ENCODE assay signal across 21 mouse cellular contexts in the genomic region with DNA sequence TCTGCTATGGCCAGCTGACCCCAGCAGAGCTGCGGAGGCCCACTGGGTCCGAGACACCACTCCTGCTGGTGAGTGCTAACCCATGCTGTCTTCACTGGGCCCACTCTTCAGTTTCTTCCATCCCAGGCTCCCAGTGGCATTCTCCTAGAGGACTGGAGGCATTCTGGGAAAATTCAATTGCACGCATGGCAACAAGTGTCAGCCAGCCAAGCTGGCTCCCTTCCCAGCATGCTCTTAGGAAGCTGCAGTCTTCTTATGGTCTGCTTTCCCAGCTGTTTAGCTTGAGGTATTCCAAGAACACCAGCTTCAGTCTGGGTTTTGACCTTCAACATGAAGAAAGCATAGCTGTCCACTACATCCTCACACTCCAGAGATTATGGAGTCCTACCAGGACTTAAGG. TPM values are rescaled to one million over a fixed set of nuclear protein-coding genes. Genes with fewer than 3 reads are reported as not detected.
DNase-seq lines count a peak whose midpoint lies in the region; ATAC-seq and TF ChIP-seq lines count a peak whose summit lies in the region.
"Had no signal": no experiment of that assay in that cellular context is flagged by ENCODE, and none has a peak within 500 bp of the region (broad histone marks: within the 10 kb centered on the region; RNA-seq: fewer than 3 reads in every experiment).

No protein-coding gene starts in this region.

- H3K4me2 ChIP-seq in lung, embryonic 14.5 days, result no peak overlapping the region
- H3K4me2 ChIP-seq: embryonic facial prominence, embryonic 13.5 days; hindbrain, embryonic 15.5 days; limb, embryonic 13.5 days; liver, embryonic 15.5 days; neural tube, embryonic 15.5 days had no signal

- no peak for TF ChIP-seq CTCF in lung, embryonic 14.5 days (IDR thresholded peaks at IDR 0.05; ENCODE audit: low read depth)

- ATAC-seq in lung, embryonic 14.5 days (ENCODE audit: insufficient read depth), result no peak

- H3K27me3 ChIP-seq in heart, embryonic 10.5 days (ENCODE audit: insufficient read depth, poor library complexity, severe bottlenecking), result 0 out of 2 replicates have a peak, but pooled peaks cover 3% of the 10 kb centered on the region
- H3K27me3 ChIP-seq in lung, embryonic 14.5 days (ENCODE audit: insufficient read depth, low read length), result no peaks in the 10 kb centered on the region
- H3K27me3 ChIP-seq: embryonic facial prominence, embryonic 13.5 days; hindbrain, embryonic 15.5 days; limb, embryonic 13.5 days; liver, embryonic 15.5 days; neural tube, embryonic 15.5 days had no signal

- no peak overlapping the region for H3K27ac ChIP-seq in heart, embryonic 10.5 days
- H3K27ac ChIP-seq in lung, embryonic 14.5 days (ENCODE audit: low read depth), result no peak overlapping the region
- H3K27ac ChIP-seq: embryonic facial prominence, embryonic 13.5 days; hindbrain, embryonic 15.5 days; limb, embryonic 13.5 days; liver, embryonic 15.5 days; neural tube, embryonic 15.5 days had no signal

- no peaks in the 10 kb centered on the region for H3K4me1 ChIP-seq in heart, embryonic 10.5 days
- H3K4me1 ChIP-seq in lung, embryonic 14.5 days (ENCODE audit: insufficient read depth), result no peaks in the 10 kb centered on the region
- H3K4me1 ChIP-seq: embryonic facial prominence, embryonic 13.5 days; hindbrain, embryonic 15.5 days; limb, embryonic 13.5 days; liver, embryonic 15.5 days; megakaryocyte, embryonic 14.5 days; neural tube, embryonic 15.5 days had no signal

- peak; percentile 42 to 46 for DNase-seq in heart, adult 18-20 months
- no peak for DNase-seq in heart, embryonic 10.5 days (ENCODE audit: low spot score)
- peak; percentile 37 for DNase-seq in lung, embryonic 14.5 days
- DNase-seq in lung, postnatal 25 days (ENCODE audit: low spot score), result no peak
- DNase-seq in NIH3T3 (ENCODE audit: low read depth) (peak; percentile 22), adipocyte (ENCODE audit: low spot score) (peak; percentile 33)
- no peak for DNase-seq in retina, postnatal 1 day
- DNase-seq in embryo, embryonic 10 days (ENCODE audit: low spot score), result no peak
- DNase-seq: cerebellum, postnatal 25 days; kidney, adult 11 months; thymus, postnatal 4 days had no signal

- WGBS in heart, embryonic 10.5 days, result 81% methylated on average over 3 of the region's 3 CpGs
- 72% methylated on average over 3 of the region's 3 CpGs for WGBS in lung, embryonic 14.5 days

- H3K36me3 ChIP-seq in heart, embryonic 10.5 days, result no peaks in the 10 kb centered on the region
- H3K36me3 ChIP-seq in lung, embryonic 14.5 days (ENCODE audit: insufficient read depth), result no peaks in the 10 kb centered on the region
- H3K36me3 ChIP-seq: embryonic facial prominence, embryonic 13.5 days; hindbrain, embryonic 15.5 days; limb, embryonic 13.5 days; liver, embryonic 15.5 days; neural tube, embryonic 15.5 days had no signal

- no peak overlapping the region for H3K4me3 ChIP-seq in heart, embryonic 10.5 days
- no peak overlapping the region for H3K4me3 ChIP-seq in lung, embryonic 14.5 days (ENCODE audit: low read depth, low read length)
- H3K4me3 ChIP-seq: embryonic facial prominence, embryonic 13.5 days; hindbrain, embryonic 15.5 days; limb, embryonic 13.5 days; liver, embryonic 15.5 days; megakaryocyte, embryonic 14.5 days; neural tube, embryonic 15.5 days had no signal

- no peak overlapping the region for H3K9ac ChIP-seq in lung, embryonic 14.5 days
- H3K9ac ChIP-seq: embryonic facial prominence, embryonic 13.5 days; hindbrain, embryonic 15.5 days; limb, embryonic 13.5 days; liver, embryonic 15.5 days; neural tube, embryonic 15.5 days had no signal

- no peaks in the 10 kb centered on the region for H3K9me3 ChIP-seq in heart, embryonic 10.5 days
- H3K9me3 ChIP-seq in lung, embryonic 14.5 days (ENCODE audit: low read depth, low read length), result no peaks in the 10 kb centered on the region
- H3K9me3 ChIP-seq: embryonic facial prominence, embryonic 13.5 days; hindbrain, embryonic 15.5 days; limb, embryonic 13.5 days; liver, embryonic 15.5 days; megakaryocyte, embryonic 14.5 days; neural tube, embryonic 15.5 days had no signal

RNA-seq across cellular contexts. Expression of gene Kcna10, which starts 0.3 kb away (rescaled TPM):
- not detected for total RNA-seq in heart, adult 18-20 months (2021)
- polyA plus RNA-seq in heart, embryonic 10.5 days (2016; fragmentation: Nextera tagmentation; extraction: Ambion mirVana), result not detected in 2 replicates
- polyA plus RNA-seq in lung, embryonic 14.5 days (2014; fragmentation: Nextera tagmentation; extraction: Ambion mirVana), result not detected in 2 replicates
- total RNA-seq: adrenal gland, postnatal 36 days; layer of hippocampus, postnatal 25 days had no signal
- polyA plus RNA-seq: embryonic facial prominence, embryonic 13.5 days; forebrain, embryonic 11.5 days; heart, embryonic 14.5 days; hindbrain, embryonic 15.5 days; limb, embryonic 13.5 days; liver, embryonic 15.5 days; neural tube, embryonic 15.5 days had no signal

RNA-seq across cellular contexts. Expression of gene Cym, which starts 38.4 kb away (rescaled TPM):
- not detected for total RNA-seq in heart, adult 18-20 months (2021)
- not detected in 2 replicates for polyA plus RNA-seq in heart, embryonic 10.5 days (2016; fragmentation: Nextera tagmentation; extraction: Ambion mirVana)
- 139 and 158 TPM in 2 replicates for polyA plus RNA-seq in lung, embryonic 14.5 days (2014; fragmentation: Nextera tagmentation; extraction: Ambion mirVana)
- total RNA-seq: layer of hippocampus, postnatal 25 days had no signal
- polyA plus RNA-seq: forebrain, embryonic 11.5 days; limb, embryonic 13.5 days had no signal

RNA-seq across cellular contexts. Expression of gene A630076J17Rik, which starts 47.2 kb away (rescaled TPM):
- total RNA-seq in heart, adult 18-20 months (2021), result not detected
- not detected in 2 replicates for polyA plus RNA-seq in heart, embryonic 10.5 days (2016; fragmentation: Nextera tagmentation; extraction: Ambion mirVana)
- 0.43 and 0.54 TPM in 2 replicates for polyA plus RNA-seq in lung, embryonic 14.5 days (2014; fragmentation: Nextera tagmentation; extraction: Ambion mirVana)
- total RNA-seq: adrenal gland, postnatal 36 days; layer of hippocampus, postnatal 25 days had no signal
- polyA plus RNA-seq: embryonic facial prominence, embryonic 13.5 days; forebrain, embryonic 11.5 days; limb, embryonic 13.5 days; liver, embryonic 15.5 days; neural tube, embryonic 15.5 days had no signal

RNA-seq across cellular contexts. Expression of gene Prok1, which starts 56.3 kb away (rescaled TPM):
- under 1 TPM in 1 of 2 experiments, not detected in 1; 0.28 TPM for total RNA-seq in heart, adult 18-20 months (2021)
- not detected in 2 replicates for polyA plus RNA-seq in heart, embryonic 10.5 days (2016; fragmentation: Nextera tagmentation; extraction: Ambion mirVana)
- polyA plus RNA-seq in lung, embryonic 14.5 days (2014; fragmentation: Nextera tagmentation; extraction: Ambion mirVana), result 0.12 TPM in 1 of 2 replicates, not detected in the other
- polyA plus RNA-seq: forebrain, embryonic 11.5 days; heart, embryonic 14.5 days; hindbrain, embryonic 15.5 days had no signal

Comparison
In these comparisons a context has a peak if more than half of its experiments do, and no peak if none do; other contexts are left out.
1. DNase-seq: peak in heart, adult 18-20 months (2 of 2), lung, embryonic 14.5 days (single experiment), NIH3T3 (single experiment) and adipocyte (single experiment); none in heart, embryonic 10.5 days (single experiment), lung, postnatal 25 days (single experiment), retina, postnatal 1 day (single experiment) and embryo, embryonic 10 days (single experiment).
2. RNA of gene Cym, which starts 38.4 kb away (polyA plus RNA-seq): 139 to 158 TPM in lung, embryonic 14.5 days; not detected in heart, embryonic 10.5 days; every median in the first group is over 100 times any median in the second.